Mouse (Mus musculus): ENCODE results near the gene Gstp3. TPM values are rescaled to one million over a fixed set of nuclear protein-coding genes. Genes with fewer than 3 reads are reported as not detected.
A peak's percentile ranks its signal among the peaks of the same experiment; 100 is the strongest.
"Not testable (repeated sequence)": the region's sequence is repeated elsewhere in the genome, so short reads cannot be mapped to it uniquely, and the experiment has no call there.

Gene Gstp3
- total and polyA plus RNA-seq, 3 experiments = 9.3 to 38.1 (median 24.6) TPM

GRCm38 (mm10) chr19:4047859-4048258, 11.5 kb downstream of the Gstp3 start:
- TF ChIP-seq CTCF (IDR thresholded peaks at IDR 0.05; ENCODE audit: low read depth, low read length) (no peak; the same call in 1 of the 2 replicates), TAL1 (conservative IDR thresholded peaks at IDR 0.05; ENCODE audit: low read depth, low read length) (no peak), POLR2AphosphoS5 (IDR thresholded peaks at IDR 0.05; ENCODE audit: insufficient replicate concordance, low read depth, low read length) (no peak), GATA1 (IDR thresholded peaks at IDR 0.05; ENCODE audit: borderline replicate concordance, low read length) (no peak), GATA2 (IDR thresholded peaks at IDR 0.05; ENCODE audit: borderline replicate concordance, low read depth, low read length) (no peak)
- DNase-seq (ENCODE audit: low spot score) (peak; percentile 38), ATAC-seq (ENCODE audit: extremely low read depth, insufficient number of reproducible peaks, low FRiP score, poor library complexity, severe bottlenecking) (no peak)
- H3K4me1 ChIP-seq (ENCODE audit: insufficient read depth, low read depth, low read length) = peaks cover 19% of the 10 kb centered on the region
- H3K36me3 ChIP-seq (replicated peaks) = no peaks in the 10 kb centered on the region
- peaks cover 4% of the 10 kb centered on the region for H3K27me3 ChIP-seq (ENCODE audit: insufficient read depth, low read length)
- no peak overlapping the region for H3K4me3 ChIP-seq (ENCODE audit: low read depth, low read length)
- peaks cover 31% of the 10 kb centered on the region for H3K9me3 ChIP-seq (replicated peaks)

- Histone ChIP-seq H3K4me3 (ENCODE audit: low read depth, low read length) (no peak overlapping the region), H3K4me1 (ENCODE audit: insufficient read depth, low read depth, low read length) (peaks cover 19% of the 10 kb centered on the region), H3K9me3 (replicated peaks) (peaks cover 38% of the 10 kb centered on the region), H3K36me3 (replicated peaks) (no peaks in the 10 kb centered on the region), H3K27me3 (ENCODE audit: insufficient read depth, low read length) (peaks cover 7% of the 10 kb centered on the region)
- DNase-seq (ENCODE audit: low spot score) (no peak), ATAC-seq (ENCODE audit: extremely low read depth, insufficient number of reproducible peaks, low FRiP score, poor library complexity, severe bottlenecking) (no peak)
- no peak for TF ChIP-seq POLR2AphosphoS5 (IDR thresholded peaks at IDR 0.05; ENCODE audit: insufficient replicate concordance, low read depth, low read length)
- no peak for TF ChIP-seq GATA1 (IDR thresholded peaks at IDR 0.05; ENCODE audit: borderline replicate concordance, low read length)
- no peak for TF ChIP-seq TAL1 (conservative IDR thresholded peaks at IDR 0.05; ENCODE audit: low read depth, low read length)
- TF ChIP-seq CTCF (IDR thresholded peaks at IDR 0.05; ENCODE audit: low read depth, low read length) = no peak
- no peak for TF ChIP-seq GATA2 (IDR thresholded peaks at IDR 0.05; ENCODE audit: borderline replicate concordance, low read depth, low read length)
Observed at GRCm38 (mm10) chr19:4046866-4047254, 12.5 kb downstream of the Gstp3 start.

DNA sequence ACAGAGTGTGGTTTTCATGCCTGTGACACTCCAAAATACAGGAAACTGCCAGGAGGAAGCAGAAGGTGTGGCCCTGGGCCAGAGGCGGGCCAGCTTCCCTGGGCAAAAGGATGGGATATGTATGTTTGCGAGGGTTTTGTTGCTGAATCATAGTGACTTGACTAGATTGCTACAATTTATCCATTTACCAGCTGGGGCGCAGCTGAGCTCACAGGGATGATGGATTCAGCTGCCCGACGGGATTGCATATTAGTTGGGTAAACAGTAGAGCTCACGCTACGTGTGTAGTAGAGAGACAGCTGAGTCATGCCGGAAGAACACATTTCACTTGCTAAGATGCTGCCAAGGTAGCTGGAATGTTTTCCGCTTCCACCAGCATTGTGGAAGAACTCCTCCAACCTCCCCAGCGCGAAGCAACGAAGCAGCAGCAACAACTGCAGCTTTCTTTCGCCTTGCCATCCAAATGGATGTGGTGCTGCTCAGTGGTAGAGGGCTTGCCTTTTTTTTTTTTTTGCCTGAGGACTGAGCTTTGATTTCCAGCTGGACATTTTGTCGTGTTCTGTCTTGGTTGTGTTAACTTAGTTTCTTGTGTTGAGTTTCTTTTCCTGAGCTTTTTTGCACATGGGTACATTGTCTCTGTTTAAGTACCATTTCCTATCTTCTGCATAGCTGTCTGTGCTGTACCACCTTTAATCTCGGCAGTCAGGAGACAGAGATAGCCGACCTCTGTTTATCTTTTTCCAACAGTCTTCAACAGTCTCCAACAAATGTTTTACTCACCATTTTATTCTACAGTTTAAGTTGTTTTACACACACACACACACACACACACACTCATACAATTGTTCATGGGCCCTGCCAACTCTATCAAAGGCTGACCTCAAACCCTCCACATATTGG, 13.2 kb downstream of the Gstp3 start, which contains the start of gene Gstp2:
Gene Gstp2, minus strand, starts transcription at position 58 of the 900 bp plus-strand sequence.
- Histone ChIP-seq H3K9me3 (replicated peaks) (peaks cover 36% of the 10 kb centered on the region), H3K27me3 (ENCODE audit: insufficient read depth, low read length) (peaks cover 9% of the 10 kb centered on the region), H3K4me3 (ENCODE audit: low read depth, low read length) (no peak within 1 kb of the TSS), H3K4me1 (ENCODE audit: insufficient read depth, low read depth, low read length) (peaks cover 19% of the 10 kb centered on the region), H3K36me3 (replicated peaks) (no peaks in the 10 kb centered on the region)
- DNase-seq (ENCODE audit: low spot score) (no peak), ATAC-seq (ENCODE audit: extremely low read depth, insufficient number of reproducible peaks, low FRiP score, poor library complexity, severe bottlenecking) (no peak)
- TF ChIP-seq TAL1 (conservative IDR thresholded peaks at IDR 0.05; ENCODE audit: low read depth, low read length) = no peak
- TF ChIP-seq GATA2 (IDR thresholded peaks at IDR 0.05; ENCODE audit: borderline replicate concordance, low read depth, low read length) = no peak
- TF ChIP-seq GATA1 (IDR thresholded peaks at IDR 0.05; ENCODE audit: borderline replicate concordance, low read length) = no peak
- no peak for TF ChIP-seq CTCF (IDR thresholded peaks at IDR 0.05; ENCODE audit: low read depth, low read length)
- TF ChIP-seq POLR2AphosphoS5 (IDR thresholded peaks at IDR 0.05; ENCODE audit: insufficient replicate concordance, low read depth, low read length) = no peak

GRCm38 (mm10) chr19:4044109-4044508, 15.3 kb downstream of the Gstp3 start:
- not testable (repeated sequence) for ATAC-seq (ENCODE audit: extremely low read depth, insufficient number of reproducible peaks, low FRiP score, poor library complexity, severe bottlenecking); H3K27me3 ChIP-seq (ENCODE audit: insufficient read depth, low read length); H3K4me3 ChIP-seq (ENCODE audit: low read depth, low read length); H3K36me3 ChIP-seq (replicated peaks); DNase-seq (ENCODE audit: low spot score)
- peaks cover 33% of the 10 kb centered on the region for H3K9me3 ChIP-seq (replicated peaks)
- peaks cover 19% of the 10 kb centered on the region for H3K4me1 ChIP-seq (ENCODE audit: insufficient read depth, low read depth, low read length)

GRCm38 (mm10) chr19:4042124-4042523, 17.2 kb downstream of the Gstp3 start:
- TF ChIP-seq GATA1 (IDR thresholded peaks at IDR 0.05; ENCODE audit: borderline replicate concordance, low read length) (no peak), CTCF (IDR thresholded peaks at IDR 0.05; ENCODE audit: low read depth, low read length) (no peak), GATA2 (IDR thresholded peaks at IDR 0.05; ENCODE audit: borderline replicate concordance, low read depth, low read length) (no peak), TAL1 (conservative IDR thresholded peaks at IDR 0.05; ENCODE audit: low read depth, low read length) (no peak), POLR2AphosphoS5 (IDR thresholded peaks at IDR 0.05; ENCODE audit: insufficient replicate concordance, low read depth, low read length) (no peak)
- no peak for ATAC-seq (ENCODE audit: extremely low read depth, insufficient number of reproducible peaks, low FRiP score, poor library complexity, severe bottlenecking)
- peaks cover 33% of the 10 kb centered on the region for H3K9me3 ChIP-seq (replicated peaks)
- DNase-seq (ENCODE audit: low spot score) = no peak
- H3K4me1 ChIP-seq (ENCODE audit: insufficient read depth, low read depth, low read length) = peaks cover 19% of the 10 kb centered on the region
- no peak overlapping the region for H3K4me3 ChIP-seq (ENCODE audit: low read depth, low read length)
- H3K27me3 ChIP-seq (ENCODE audit: insufficient read depth, low read length) = peaks cover 5% of the 10 kb centered on the region; the same call in 1 of the 2 replicates
- H3K36me3 ChIP-seq (replicated peaks) = no peaks in the 10 kb centered on the region

- H3K4me3 ChIP-seq (ENCODE audit: low read depth, low read length); ATAC-seq (ENCODE audit: extremely low read depth, insufficient number of reproducible peaks, low FRiP score, poor library complexity, severe bottlenecking); H3K36me3 ChIP-seq (replicated peaks); H3K27me3 ChIP-seq (ENCODE audit: insufficient read depth, low read length); DNase-seq (ENCODE audit: low spot score): not testable (repeated sequence)
- peaks cover 17% of the 10 kb centered on the region for H3K4me1 ChIP-seq (ENCODE audit: insufficient read depth, low read depth, low read length)
- peaks cover 33% of the 10 kb centered on the region for H3K9me3 ChIP-seq (replicated peaks)
Observed at GRCm38 (mm10) chr19:4041500-4041899, 17.9 kb downstream of the Gstp3 start.

- not testable (repeated sequence) for H3K4me3 ChIP-seq (ENCODE audit: low read depth, low read length); DNase-seq (ENCODE audit: low spot score); H3K36me3 ChIP-seq (replicated peaks); H3K27me3 ChIP-seq (ENCODE audit: insufficient read depth, low read length); ATAC-seq (ENCODE audit: extremely low read depth, insufficient number of reproducible peaks, low FRiP score, poor library complexity, severe bottlenecking)
- Histone ChIP-seq H3K4me1 (ENCODE audit: insufficient read depth, low read depth, low read length) (peaks cover 21% of the 10 kb centered on the region), H3K9me3 (replicated peaks) (peaks cover 29% of the 10 kb centered on the region)
Observed at GRCm38 (mm10) chr19:4040941-4041340, 18.4 kb downstream of the Gstp3 start.

Measured in G1E (cell line).